Mouse (Mus musculus) MN1 (cell line): ENCODE data around the gene Cry1.

Experiments
- DNase-seq: peaks from one replicate; pipeline ENCODE4 v3.0.0-alpha.2; 2016; ENCODE audit warnings: low spot score

Gene Cry1

DNA sequence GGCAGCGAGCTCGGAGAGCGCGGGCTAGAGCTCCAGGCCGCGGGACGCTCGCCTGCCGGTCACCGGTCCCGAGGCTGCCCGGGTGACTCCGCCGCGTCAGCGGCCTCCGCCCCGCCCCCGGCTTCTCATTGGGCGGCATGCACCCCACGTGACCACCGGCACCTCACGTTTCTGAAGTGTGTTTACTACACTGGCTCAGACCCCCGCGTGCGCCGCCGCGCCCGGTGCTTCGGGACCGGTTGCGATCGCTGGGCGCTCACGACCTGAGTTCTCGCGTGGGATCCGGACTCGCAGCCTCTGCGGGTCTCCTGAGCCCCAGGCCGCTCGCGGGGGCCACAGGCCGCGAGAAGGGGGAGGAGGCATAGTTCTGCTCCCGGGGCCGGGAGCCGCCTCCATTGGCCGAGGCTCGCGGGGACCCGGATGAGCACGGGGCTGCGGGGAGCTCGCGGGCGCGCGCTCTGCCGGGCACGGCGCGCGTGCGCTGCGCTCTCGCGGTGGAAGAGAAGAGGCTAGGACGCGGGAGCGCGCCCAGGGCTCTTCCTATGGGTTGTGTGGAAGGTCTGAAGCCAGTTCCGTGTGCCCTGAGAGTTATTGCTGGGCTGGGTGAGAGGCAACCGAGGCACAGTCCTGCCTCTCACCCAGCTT, at the start of gene Cry1:
TSS of gene Cry1 (minus strand) at position 101 of the 645 bp plus-strand sequence.
- DNase-seq = peak; percentile 98

DNA sequence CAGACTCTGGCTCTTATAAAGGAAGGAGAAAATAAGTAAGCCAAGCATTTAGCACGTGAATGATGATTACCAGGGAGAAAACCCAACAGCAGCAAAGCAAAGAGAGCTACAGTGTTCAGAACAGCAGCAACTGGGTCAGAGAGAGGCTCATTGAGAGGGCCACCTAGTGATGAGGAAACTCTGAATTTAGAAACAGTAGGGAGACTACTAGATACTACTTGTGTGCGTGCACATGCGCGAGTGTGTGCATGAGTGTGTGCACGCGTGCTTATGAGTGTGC, 36.8 kb upstream of the Cry1 start:
- no peak for DNase-seq

DNA sequence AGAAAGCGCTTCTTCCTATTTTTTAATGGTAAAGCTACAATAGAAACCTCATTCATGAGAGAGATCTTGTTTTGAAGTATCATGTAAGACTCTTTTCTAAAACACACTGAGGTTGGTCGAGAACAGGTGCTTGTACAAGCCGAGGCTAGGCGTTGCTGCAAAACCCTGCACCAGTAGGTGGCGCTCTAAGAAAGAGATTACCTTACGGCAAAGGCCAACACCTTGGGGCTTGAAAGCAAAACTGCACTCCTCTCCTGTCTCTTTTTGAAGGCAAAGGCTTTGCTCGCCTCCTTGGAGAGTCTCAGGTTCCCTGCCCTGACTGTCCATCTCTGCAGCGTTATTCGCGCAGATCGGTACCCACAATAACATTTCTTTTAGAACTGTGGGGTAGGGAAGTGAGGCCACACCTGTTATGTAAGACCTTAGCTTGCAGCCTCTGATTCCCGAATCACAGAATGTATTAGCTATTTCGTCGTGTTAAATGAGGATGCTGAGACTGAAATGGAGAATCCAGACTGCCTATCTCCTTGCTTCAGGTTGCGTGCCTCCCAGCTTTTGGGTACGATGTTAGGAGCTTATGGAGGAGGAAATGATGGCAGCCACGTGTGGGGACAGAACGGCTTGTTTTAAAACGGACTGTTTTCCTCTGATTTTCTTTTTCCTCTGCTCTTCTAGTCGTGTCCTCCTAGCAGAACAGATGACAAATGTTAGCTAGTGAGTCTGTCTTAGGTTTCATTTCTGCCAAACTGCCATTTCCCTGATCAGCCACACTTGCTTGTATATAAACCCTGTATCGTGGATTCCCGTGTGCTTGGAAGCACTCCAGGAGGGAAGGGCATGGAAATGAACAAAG, 36.3 kb upstream of the Cry1 start:
- peak; percentile 80 for DNase-seq

DNA sequence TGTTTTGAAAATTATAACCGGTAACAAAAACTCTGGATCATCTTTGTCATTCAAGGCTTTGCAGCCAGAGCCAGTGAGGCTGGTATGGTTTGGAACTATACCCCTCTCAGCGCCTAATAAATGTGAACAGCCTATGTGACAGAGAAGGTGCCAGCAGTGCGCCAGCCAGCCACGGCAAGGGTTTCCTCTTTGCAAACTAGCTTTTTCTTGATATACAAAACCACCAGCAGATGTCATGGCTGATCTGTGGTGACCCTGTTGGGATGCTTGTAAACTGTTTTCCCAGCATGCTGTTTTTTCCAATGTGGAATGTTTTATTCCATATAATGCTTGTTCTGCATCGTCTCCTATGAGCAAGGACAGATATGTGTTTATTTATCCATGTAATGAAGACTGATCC, 30.0 kb upstream of the Cry1 start:
- DNase-seq = no peak

DNA sequence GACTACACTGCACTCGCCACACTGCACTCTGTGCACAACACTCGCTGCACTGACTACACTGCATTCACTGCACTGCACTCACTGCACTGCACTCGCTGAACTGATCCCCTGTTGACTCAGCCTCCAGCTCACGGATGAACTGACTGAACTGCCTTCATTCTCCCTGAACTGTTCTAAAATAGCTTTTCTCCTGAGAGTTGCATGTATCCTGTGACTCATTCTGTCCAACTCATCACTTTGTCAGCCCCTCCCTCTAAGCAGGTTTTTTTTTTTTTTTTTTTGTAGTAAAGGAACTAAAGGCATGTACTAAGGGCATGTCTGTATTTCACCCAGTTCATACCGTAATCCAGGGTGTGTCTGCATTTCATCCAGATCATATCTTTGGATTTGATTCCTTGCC, 26.8 kb upstream of the Cry1 start:
- peak; percentile 31 for DNase-seq

DNA sequence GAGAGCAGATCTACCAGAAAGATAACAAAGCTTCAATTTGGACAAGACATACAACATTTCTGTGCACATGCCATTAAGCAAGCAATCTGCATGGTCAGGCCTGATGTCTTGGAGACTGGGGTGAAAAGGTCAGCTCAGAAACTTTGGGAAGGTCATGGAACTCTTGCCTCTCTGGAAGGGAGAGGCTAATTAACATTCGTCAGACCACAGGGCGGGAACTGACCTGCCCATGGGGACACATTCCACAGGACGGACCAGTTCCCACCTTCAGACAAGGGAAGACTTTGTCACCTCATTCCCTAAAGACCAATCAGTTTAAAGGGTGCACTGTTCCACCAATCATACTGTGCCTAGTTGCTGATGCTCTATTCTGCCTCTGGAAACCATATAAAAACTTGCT, 25.3 kb upstream of the Cry1 start:
- DNase-seq = no peak

DNA sequence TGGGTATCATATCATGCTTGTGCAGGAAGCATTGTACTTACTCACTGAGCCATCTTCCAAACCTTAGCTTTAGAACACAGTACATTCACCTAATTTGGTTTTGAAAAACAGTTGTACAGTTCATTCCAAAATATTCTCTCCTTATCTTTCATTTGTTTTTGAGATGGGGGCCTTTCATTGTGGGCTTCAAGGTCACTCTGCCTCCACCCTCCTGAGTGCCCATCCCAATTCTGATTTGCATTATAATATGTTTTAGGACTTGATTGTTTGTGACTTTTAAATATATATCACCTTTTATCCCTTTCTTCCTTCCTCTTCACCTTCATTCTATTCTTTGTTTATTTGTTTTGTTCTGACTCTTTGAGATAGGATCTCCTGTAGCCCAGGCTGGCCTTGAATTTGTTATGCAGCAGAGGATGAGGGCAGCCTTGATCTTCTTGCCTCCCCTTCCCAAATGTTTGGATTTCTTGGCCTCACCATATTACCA, 24.3 kb upstream of the Cry1 start:
- DNase-seq = no peak

DNA sequence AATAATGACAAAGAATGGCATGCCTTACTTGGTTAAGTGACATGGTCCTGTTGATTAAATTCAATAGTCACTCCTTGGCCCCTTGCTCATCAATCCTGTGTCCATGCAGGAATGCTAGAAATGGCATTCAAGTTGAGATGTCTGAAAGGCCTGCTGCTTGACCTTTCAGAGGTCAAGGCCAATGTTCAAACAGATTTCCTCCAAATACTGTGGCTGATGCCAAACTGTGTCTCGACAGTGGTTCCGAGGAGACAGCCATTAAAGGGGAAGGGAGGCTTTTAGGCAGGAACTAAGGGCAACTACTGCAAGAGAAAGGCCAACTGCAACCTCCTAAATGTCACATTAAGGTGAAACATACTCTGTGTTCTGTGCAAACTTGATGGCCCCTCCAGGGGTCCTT, 20.5 kb upstream of the Cry1 start:
- DNase-seq = no peak

DNA sequence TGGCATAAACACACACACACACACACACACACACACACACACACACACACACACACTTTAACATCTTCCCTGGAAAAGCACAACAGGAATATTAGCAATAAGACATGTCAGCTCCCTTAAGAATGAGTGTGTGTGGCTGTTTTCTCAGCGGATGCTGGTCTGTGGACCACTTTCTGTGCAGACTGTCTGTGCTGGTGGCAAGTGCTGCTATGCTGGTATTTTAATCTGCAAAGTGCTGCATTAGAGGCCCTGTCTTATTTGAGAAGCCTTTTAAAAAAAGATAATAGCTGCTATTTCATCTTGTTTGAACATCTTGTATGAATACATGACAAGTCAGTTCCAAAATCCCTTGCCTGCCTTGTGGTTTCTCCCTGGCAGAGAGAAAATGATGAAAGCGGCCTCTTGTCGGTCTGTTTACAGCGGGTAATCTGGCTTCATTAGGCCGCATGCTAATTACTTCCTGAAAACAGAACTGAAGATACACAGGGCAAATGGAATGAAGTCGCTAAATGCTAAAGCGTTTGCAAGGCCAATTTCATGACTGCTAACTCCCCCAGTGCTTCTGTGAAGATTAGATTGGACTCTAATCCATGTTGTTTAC, 19.5 kb upstream of the Cry1 start:
- peak; percentile 23 for DNase-seq

DNA sequence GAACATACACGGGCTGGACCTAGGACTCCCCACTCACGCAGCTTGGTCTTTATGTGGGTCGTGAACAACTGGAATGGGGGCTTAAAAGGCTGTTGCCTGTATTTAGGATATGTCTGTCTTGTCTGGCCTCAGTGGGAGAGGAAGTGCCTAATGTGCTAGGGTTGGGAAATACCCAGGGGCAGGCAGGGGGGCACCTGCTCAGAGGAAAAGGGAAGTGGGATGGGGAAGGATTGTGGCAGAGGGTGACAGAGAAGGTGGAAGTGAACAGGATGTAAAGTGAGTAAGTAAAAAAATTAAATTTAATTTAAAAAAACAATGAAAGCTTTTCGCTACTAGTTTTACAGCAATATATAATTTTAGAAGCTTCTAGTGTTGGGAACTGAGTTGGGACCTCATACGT, 9.7 kb upstream of the Cry1 start:
- DNase-seq = no peak

DNA sequence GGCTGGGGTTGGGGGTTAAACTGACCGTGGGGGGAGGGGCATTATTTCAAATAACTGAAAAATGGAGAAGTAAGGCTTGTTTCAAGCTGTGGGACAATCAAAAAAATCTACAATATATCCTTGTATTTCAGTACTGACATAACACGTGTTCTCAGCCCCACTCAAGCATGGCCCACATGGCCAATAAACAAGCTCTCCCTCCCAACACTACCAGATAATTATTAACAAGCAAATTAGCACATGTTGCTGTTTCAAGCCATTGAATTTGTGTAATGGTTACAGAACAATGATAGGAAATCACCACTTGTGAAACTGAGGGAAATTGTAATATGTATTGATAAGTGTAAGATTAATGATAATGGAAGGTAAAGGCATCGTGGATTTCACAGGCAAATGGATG, 8.5 kb upstream of the Cry1 start:
- no peak for DNase-seq

DNA sequence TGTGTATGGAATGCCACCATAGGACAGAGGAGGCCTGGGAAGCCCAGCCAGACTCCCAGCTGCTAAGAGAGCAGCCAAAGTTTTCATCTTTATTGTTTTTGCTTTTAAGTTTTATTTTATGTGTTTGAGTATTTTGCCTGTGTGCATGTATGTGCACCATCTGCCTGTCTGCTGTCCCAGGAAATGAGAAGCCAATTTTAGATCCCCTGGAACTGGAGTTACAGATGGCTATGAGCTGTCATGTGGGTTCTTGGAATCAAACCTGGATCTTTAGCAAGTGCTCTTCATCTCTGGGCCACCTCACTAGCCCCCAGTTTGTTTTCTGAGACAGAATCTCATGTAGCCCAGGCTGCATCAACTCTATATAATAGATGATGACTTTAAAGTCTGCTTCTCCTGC, 5.8 kb upstream of the Cry1 start:
- no peak for DNase-seq

DNA sequence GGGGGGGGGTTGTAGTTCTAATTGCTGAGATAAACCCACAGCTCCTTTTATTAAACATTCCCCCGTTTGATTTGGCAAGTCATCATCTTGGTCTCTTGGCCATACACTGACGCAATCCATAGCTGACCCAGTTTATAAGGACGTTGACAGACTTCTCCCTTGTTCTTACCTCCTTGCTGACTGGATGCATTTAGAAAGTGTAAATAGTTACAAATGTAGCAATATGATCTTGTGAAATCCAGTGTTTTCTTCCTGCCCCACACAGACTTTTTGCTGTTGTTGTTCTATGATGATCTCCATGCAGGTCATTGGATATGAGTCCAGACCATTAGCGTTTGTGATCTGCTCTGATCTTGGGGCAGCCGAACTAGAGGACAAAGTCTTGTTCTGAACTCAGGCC, 5.1 kb upstream of the Cry1 start:
- no peak for DNase-seq

DNA sequence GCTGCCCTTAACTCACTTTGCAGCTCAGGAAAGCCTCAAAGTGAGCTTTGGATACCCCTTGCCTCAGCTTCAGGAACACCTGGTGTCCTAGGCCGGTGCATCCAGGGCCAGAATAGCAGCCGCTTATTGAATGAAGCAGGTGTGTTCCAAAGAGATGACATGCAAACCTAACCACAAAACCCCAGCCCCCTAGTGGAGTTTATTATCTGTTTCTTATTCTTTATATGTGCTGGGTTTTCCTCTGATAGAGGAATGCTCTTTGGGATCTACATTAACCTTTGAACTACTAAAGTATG, 1.6 kb upstream of the Cry1 start:
- peak; percentile 30 for DNase-seq

DNA sequence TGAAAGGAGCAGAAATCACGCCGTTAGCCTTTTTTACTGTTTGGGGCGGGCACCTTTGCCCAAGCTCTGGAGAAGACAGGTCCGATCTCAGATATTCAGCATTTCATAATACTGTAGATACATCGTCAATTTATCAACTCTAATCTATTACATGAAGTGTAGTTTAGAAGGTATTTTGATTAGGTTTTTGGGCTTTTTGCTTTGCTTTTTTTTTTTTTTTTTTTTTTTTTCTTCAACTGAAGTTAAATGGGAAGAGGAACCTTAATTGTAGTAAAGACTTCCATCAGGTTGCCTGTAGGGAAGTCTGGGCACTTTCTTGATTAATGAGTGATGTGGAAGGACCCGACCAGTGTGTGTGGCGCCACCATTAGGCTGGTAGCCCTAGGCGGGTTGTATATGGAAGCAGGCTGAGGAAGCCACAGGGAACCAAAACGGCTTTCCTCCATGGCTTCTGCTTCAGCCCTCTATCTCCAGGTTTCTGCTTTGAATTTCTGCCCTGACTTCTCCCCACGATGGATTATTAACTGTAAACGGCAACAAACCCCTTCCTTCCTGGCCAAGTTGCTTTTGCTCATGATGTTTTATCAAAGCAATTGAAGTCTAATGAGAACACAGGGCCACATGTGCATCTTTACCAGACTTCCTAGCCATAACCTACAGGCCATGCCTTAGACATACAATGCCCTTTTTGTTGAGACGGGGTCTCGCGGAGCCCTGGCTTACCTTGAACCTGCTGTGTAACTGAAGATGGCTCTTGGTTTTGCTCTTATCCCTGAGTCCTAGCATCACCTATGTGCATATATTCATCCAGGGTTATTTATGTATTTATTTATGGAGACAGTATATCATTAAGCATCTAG, 1.0 kb upstream of the Cry1 start:
- peak; percentile 55 for DNase-seq

DNA sequence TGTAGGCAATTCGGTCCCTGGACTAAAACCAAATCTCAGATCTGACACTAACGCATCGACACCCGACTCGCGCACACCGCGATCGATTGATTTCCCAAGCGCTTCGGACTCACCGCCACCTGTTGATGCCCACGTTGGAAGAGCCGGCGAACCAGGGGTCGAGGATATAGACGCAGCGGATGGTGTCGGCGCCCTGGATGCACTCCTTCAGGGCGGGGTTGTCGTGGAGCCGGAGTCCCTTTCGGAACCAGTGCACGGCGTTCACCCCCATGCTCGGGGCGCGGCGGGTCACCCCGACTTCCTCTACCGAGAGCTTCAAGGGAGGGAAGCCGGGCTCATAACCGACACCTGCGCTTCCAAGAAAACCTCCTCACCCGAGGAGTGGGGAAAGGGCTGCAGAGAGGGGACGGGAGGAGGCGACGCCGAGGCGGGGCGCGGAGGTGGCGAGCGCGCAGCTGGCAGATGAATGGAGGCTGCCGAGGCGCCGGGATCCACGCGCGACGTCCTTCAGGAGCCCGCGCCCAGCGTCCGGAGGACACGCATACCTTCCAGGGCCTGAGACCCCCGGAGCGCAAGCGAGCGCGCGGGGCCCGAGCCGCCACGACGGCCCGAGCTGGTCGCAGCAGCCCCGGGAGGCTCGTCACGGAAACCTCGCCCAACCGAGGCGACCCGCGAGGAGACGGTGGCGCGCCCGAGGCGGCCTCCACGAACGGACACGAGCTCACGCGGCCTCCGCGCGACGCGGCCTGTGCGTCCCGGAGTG, 482 bp downstream of the Cry1 start:
- DNase-seq = peak; percentile 59

DNA sequence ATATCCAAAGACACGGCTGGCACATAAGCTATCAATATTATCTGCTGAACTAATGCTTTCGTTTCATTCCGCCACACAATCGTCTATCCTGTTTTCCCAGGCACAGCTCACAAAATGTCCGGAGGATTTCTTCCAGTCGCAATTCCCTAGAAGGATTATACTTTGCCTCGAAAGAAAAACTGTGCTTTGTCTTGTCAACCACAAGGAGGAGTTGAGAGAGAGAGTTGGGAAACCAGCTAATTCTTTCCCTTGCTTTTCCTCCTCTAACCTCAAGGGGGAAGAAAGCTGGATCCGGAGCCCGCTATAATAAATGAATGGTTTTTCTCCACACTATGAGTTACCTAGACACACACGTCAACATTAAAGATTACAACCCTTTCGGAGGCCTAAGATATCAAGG, 1.2 kb downstream of the Cry1 start:
- DNase-seq = peak; percentile 94

DNA sequence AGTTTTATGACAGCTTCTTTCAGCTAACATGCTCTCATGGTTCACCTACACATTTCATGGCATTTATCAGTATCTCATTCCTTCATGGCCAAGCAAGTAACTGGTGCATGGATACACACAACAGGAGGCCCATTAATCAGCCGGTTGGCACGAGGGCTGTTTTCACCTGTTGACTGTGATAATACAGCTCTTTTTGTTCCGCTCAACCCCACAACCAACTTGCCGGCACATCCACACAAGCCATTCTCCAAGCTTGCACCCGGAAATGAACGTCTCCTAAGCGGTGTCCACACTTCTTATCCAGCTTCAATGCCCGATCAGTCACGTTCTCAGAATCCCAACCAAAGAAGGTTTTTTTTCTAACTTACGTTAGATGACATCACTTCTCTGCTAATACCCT, 2.1 kb downstream of the Cry1 start:
- DNase-seq = no peak

DNA sequence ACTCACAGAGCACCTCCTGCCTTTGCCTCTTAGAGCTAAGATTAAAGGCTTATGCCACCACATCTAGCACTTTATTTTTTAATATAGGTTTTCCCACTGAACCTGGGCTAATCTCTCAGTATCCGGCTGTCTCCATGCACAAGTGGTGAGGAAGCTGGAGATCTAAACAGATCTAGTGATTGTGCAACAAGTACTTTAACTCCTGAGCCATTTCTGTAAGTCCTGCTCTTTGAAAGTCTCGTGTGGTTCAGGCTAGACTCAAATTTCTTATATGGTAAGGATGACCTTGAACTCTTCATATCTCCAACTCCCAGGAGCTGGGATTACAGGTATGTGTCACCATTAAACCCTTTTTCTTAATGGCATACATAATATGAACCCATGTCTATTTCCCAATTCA, 8.2 kb downstream of the Cry1 start:
- DNase-seq = no peak

DNA sequence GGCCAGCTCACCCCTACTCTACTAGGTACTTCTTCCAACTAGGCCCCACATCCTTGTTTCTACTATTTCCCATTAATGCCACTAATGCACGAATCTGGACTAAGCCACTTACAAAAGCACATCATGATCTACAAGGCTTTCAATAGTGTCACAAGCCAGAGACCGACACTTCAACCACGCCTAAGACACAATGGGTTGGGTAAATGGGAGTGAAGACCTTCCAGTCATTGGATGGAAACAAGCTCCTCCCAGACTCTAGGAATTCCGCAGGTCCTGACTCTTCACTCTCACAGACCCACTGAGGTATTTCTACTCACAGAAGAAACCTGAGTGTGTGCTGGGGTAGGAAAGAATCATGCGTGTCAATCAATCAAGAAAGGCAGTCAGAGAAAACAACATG, 19.6 kb downstream of the Cry1 start:
- no peak for DNase-seq

DNA sequence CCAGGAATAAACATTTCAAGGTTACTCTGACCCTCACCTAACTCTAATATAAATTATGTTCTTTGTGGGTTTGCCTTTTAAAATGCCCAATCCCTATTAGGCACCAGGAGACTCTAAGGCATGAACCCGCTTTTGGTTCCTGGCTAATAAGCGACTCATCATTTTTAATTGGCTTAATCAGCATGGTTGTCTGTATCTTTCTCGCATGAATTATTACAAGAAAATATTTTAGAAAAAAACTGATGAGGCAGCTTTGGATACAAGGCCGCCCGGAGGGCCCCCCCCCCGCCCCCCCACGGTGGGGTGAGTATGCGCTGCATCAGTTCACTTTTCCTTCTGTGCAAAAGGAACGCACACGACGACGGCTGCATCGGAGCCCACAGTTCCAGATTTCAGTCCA, 20.1 kb downstream of the Cry1 start:
- no peak for DNase-seq

DNA sequence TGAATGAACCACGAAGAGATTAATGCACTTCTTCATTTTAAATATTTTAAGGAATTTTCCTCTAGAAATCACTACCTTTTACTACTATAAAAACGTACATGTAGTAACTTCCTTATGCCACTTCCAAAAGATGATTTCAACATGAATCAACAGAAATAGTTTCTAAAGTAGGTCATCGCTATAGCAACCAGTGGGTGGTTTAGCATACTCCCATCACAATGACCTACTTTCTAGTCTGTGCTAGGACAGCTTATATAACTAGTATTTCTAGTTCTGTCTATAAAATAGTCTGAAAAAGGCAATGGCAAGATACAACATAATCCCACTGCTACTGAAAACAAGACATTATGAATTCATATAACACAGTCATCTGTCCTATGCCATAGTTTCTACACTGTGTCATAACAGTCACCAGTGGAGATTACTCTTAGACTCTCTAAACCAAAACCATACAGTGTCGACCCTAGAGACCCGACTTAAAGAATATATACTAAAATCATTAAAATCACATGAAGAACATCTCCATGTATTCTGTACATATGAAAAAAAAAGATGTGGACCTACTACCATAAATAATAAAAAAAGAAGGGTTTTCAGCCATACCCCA, 23.0 kb downstream of the Cry1 start:
- peak; percentile 82 for DNase-seq
